Mouse (Mus musculus): ENCODE data around the gene Rrp1. TPM values are rescaled to one million over a fixed set of nuclear protein-coding genes. Genes with fewer than 3 reads are reported as not detected.

The Rrp1 gene
- total RNA-seq, 1 experiment, result 161 TPM

- Histone ChIP-seq H3K27ac (ENCODE audit: insufficient read depth, low read depth, low read length, poor library complexity, severe bottlenecking) (no peak overlapping the region), H3K9ac (ENCODE audit: insufficient read depth, low read depth, low read length, poor library complexity, severe bottlenecking) (no peak overlapping the region), H3K4me1 (ENCODE audit: control insufficient read depth in 2 of 2, insufficient read depth in 2 of 2, low read length in 2 of 2, poor library complexity in 1 of 2) (no peaks in the 10 kb centered on the region), H3K9me3 (ENCODE audit: control insufficient read depth, insufficient read depth, low read depth, low read length) (no peaks in the 10 kb centered on the region), H3K36me3 (ENCODE audit: control insufficient read depth, insufficient read depth, low read length, poor library complexity, severe bottlenecking) (peaks cover 12% of the 10 kb centered on the region; the same call in 1 of the 2 replicates), H3K4me3 (ENCODE audit: insufficient read depth in 1 of 2, low read depth in 1 of 2, low read length in 2 of 2, poor library complexity in 1 of 2, severe bottlenecking in 1 of 2) (no peak overlapping the region)
- DNase-seq (ENCODE audit: low read depth, low spot score), result no peak
- TF ChIP-seq ZNF384 (IDR thresholded peaks at IDR 0.05; ENCODE audit: low read depth, low read length), result no peak
- TF ChIP-seq ZC3H11A (IDR thresholded peaks at IDR 0.05; ENCODE audit: borderline replicate concordance, low read depth, low read length), result no peak
- TF ChIP-seq HCFC1 (IDR thresholded peaks at IDR 0.05; ENCODE audit: borderline replicate concordance, insufficient read depth, low read length), result no peak
- in situ Hi-C loops (cut with MboI; ENCODE audit: low sequenced_read_pairs in 2 of 2, unreplicated experiment in 2 of 2), result no loop called here
Observed at GRCm38 (mm10) chr10:78439990-78440389, 27.1 kb upstream of the Rrp1 start.

- Histone ChIP-seq H3K4me1 (ENCODE audit: control insufficient read depth in 2 of 2, insufficient read depth in 2 of 2, low read length in 2 of 2, poor library complexity in 1 of 2) (no peaks in the 10 kb centered on the region), H3K27ac (ENCODE audit: insufficient read depth, low read depth, low read length, poor library complexity, severe bottlenecking) (no peak overlapping the region), H3K9me3 (ENCODE audit: control insufficient read depth, insufficient read depth, low read depth, low read length) (no peaks in the 10 kb centered on the region), H3K4me3 (ENCODE audit: insufficient read depth in 1 of 2, low read depth in 1 of 2, low read length in 2 of 2, poor library complexity in 1 of 2, severe bottlenecking in 1 of 2) (no peak overlapping the region), H3K36me3 (ENCODE audit: control insufficient read depth, insufficient read depth, low read length, poor library complexity, severe bottlenecking) (peaks cover 8% of the 10 kb centered on the region; the same call in 1 of the 2 replicates), H3K9ac (ENCODE audit: insufficient read depth, low read depth, low read length, poor library complexity, severe bottlenecking) (no peak overlapping the region)
- DNase-seq (ENCODE audit: low read depth, low spot score), result no peak
- TF ChIP-seq HCFC1 (IDR thresholded peaks at IDR 0.05; ENCODE audit: borderline replicate concordance, insufficient read depth, low read length) (no peak), MAFK (IDR thresholded peaks at IDR 0.05; ENCODE audit: insufficient read depth, low read depth, low read length) (no peak)
- in situ Hi-C loops (cut with MboI; ENCODE audit: low sequenced_read_pairs in 2 of 2, unreplicated experiment in 2 of 2), result no loop called here
Observed at GRCm38 (mm10) chr10:78439550-78439949, 26.7 kb upstream of the Rrp1 start.

GRCm38 (mm10) chr10:78438094-78438493 is 25.3 kb upstream of the Rrp1 start:
- no peak overlapping the region for H3K27ac ChIP-seq (ENCODE audit: insufficient read depth, low read depth, low read length, poor library complexity, severe bottlenecking)
- DNase-seq (ENCODE audit: low read depth, low spot score), result no peak
- H3K4me1 ChIP-seq (ENCODE audit: control insufficient read depth in 2 of 2, insufficient read depth in 2 of 2, low read length in 2 of 2, poor library complexity in 1 of 2), result peaks cover 0 to 1% of the 10 kb centered on the region in 2 experiments; a peak in 1 of 4 replicates
- H3K9ac ChIP-seq (ENCODE audit: insufficient read depth, low read depth, low read length, poor library complexity, severe bottlenecking), result no peak overlapping the region
- no peak overlapping the region for H3K4me3 ChIP-seq (ENCODE audit: insufficient read depth in 1 of 2, low read depth in 1 of 2, low read length in 2 of 2, poor library complexity in 1 of 2, severe bottlenecking in 1 of 2)
- in situ Hi-C loops (cut with MboI; ENCODE audit: low sequenced_read_pairs in 2 of 2, unreplicated experiment in 2 of 2), result no loop called here
- no peaks in the 10 kb centered on the region for H3K9me3 ChIP-seq (ENCODE audit: control insufficient read depth, insufficient read depth, low read depth, low read length)
- H3K36me3 ChIP-seq (ENCODE audit: control insufficient read depth, insufficient read depth, low read length, poor library complexity, severe bottlenecking), result peaks cover 6% of the 10 kb centered on the region; the same call in 1 of the 2 replicates
- TF ChIP-seq ZNF384 (IDR thresholded peaks at IDR 0.05; ENCODE audit: low read depth, low read length), result no peak

- peaks cover 6 to 12% of the 10 kb centered on the region in 2 experiments; a peak in 2 of 4 replicates for H3K4me1 ChIP-seq (ENCODE audit: control insufficient read depth in 2 of 2, insufficient read depth in 2 of 2, low read length in 2 of 2, poor library complexity in 1 of 2)
- in situ Hi-C loops (cut with MboI; ENCODE audit: low sequenced_read_pairs in 2 of 2, unreplicated experiment in 2 of 2), result no loop called here
- H3K4me3 ChIP-seq (ENCODE audit: insufficient read depth in 1 of 2, low read depth in 1 of 2, low read length in 2 of 2, poor library complexity in 1 of 2, severe bottlenecking in 1 of 2), result no peak overlapping the region
- no peaks in the 10 kb centered on the region for H3K9me3 ChIP-seq (ENCODE audit: control insufficient read depth, insufficient read depth, low read depth, low read length)
- TF ChIP-seq ZNF384 (IDR thresholded peaks at IDR 0.05; ENCODE audit: low read depth, low read length) (no peak), HCFC1 (IDR thresholded peaks at IDR 0.05; ENCODE audit: borderline replicate concordance, insufficient read depth, low read length) (no peak), CHD2 (IDR thresholded peaks at IDR 0.05; ENCODE audit: low read depth, low read length) (no peak), ZC3H11A (IDR thresholded peaks at IDR 0.05; ENCODE audit: borderline replicate concordance, low read depth, low read length) (no peak), MAFK (IDR thresholded peaks at IDR 0.05; ENCODE audit: insufficient read depth, low read depth, low read length) (no peak)
- no peak overlapping the region for H3K9ac ChIP-seq (ENCODE audit: insufficient read depth, low read depth, low read length, poor library complexity, severe bottlenecking)
- H3K27ac ChIP-seq (ENCODE audit: insufficient read depth, low read depth, low read length, poor library complexity, severe bottlenecking), result no peak overlapping the region
- H3K36me3 ChIP-seq (ENCODE audit: control insufficient read depth, insufficient read depth, low read length, poor library complexity, severe bottlenecking), result no peaks in the 10 kb centered on the region; the same call in 1 of the 2 replicates
- DNase-seq (ENCODE audit: low read depth, low spot score), result no peak
Observed at GRCm38 (mm10) chr10:78432853-78433252, 20.0 kb upstream of the Rrp1 start.

- H3K36me3 ChIP-seq (ENCODE audit: control insufficient read depth, insufficient read depth, low read length, poor library complexity, severe bottlenecking), result peaks cover 6% of the 10 kb centered on the region; the same call in 1 of the 2 replicates
- TF ChIP-seq ZC3H11A (IDR thresholded peaks at IDR 0.05; ENCODE audit: borderline replicate concordance, low read depth, low read length) (no peak), CHD2 (IDR thresholded peaks at IDR 0.05; ENCODE audit: low read depth, low read length) (no peak), HCFC1 (IDR thresholded peaks at IDR 0.05; ENCODE audit: borderline replicate concordance, insufficient read depth, low read length) (no peak), MAFK (IDR thresholded peaks at IDR 0.05; ENCODE audit: insufficient read depth, low read depth, low read length) (no peak), ZNF384 (IDR thresholded peaks at IDR 0.05; ENCODE audit: low read depth, low read length) (no peak)
- H3K4me1 ChIP-seq (ENCODE audit: control insufficient read depth in 2 of 2, insufficient read depth in 2 of 2, low read length in 2 of 2, poor library complexity in 1 of 2), result peaks cover 6 to 25% of the 10 kb centered on the region in 2 experiments; a peak in 3 of 4 replicates
- no peaks in the 10 kb centered on the region for H3K9me3 ChIP-seq (ENCODE audit: control insufficient read depth, insufficient read depth, low read depth, low read length)
- DNase-seq (ENCODE audit: low read depth, low spot score), result no peak
- no peak overlapping the region for H3K9ac ChIP-seq (ENCODE audit: insufficient read depth, low read depth, low read length, poor library complexity, severe bottlenecking)
- H3K27ac ChIP-seq (ENCODE audit: insufficient read depth, low read depth, low read length, poor library complexity, severe bottlenecking), result no peak overlapping the region
- in situ Hi-C loops (cut with MboI; ENCODE audit: low sequenced_read_pairs in 2 of 2, unreplicated experiment in 2 of 2), result no loop called here
- no peak overlapping the region for H3K4me3 ChIP-seq (ENCODE audit: insufficient read depth in 1 of 2, low read depth in 1 of 2, low read length in 2 of 2, poor library complexity in 1 of 2, severe bottlenecking in 1 of 2)
Observed at GRCm38 (mm10) chr10:78429776-78430175, 16.9 kb upstream of the Rrp1 start.

All from ES-E14 (cell line).